Mouse (Mus musculus): ENCODE measurements around the gene Def6. TPM values are rescaled to one million over a fixed set of nuclear protein-coding genes. Genes with fewer than 3 reads are reported as not detected.

Def6 gene
- total and polyA plus RNA-seq, 3 experiments, result 2.9 to 4.5 (median 3.4) TPM

- TF ChIP-seq POLR2A (IDR thresholded peaks at IDR 0.05; ENCODE audit: insufficient read depth, low read depth, low read length) (no peak), EP300 (IDR thresholded peaks at IDR 0.05; ENCODE audit: insufficient read depth, low read depth, low read length) (no peak), CTCF (IDR thresholded peaks at IDR 0.05) (no peak)
- no peaks in the 10 kb centered on the region for H3K27me3 ChIP-seq (ENCODE audit: control insufficient read depth, insufficient read depth, low read length)
- H3K4me1 ChIP-seq (ENCODE audit: control insufficient read depth, insufficient read depth, low read length), result peaks cover 2% of the 10 kb centered on the region; the same call in 1 of the 2 replicates
- no peak for DNase-seq
- H3K27ac ChIP-seq, result no peak overlapping the region
- intact Hi-C loops (cut with DNase I), result loop anchor here (10.0 kb wide), 1 partner anchor 315 kb away; no protein-coding TSS in a partner anchor
- no peak overlapping the region for H3K9ac ChIP-seq (ENCODE audit: low read depth, low read length)
- H3K79me2 ChIP-seq (replicated peaks; ENCODE audit: control insufficient read depth, insufficient read depth, low read length), result no peaks in the 10 kb centered on the region
- H3K4me3 ChIP-seq, result no peak overlapping the region
- WGBS, result 56% methylated on average over 4 of the region's 4 CpGs
- no peaks in the 10 kb centered on the region for H3K36me3 ChIP-seq (ENCODE audit: control insufficient read depth, insufficient read depth, low read length)
Measured at GRCm38 (mm10) chr17:28209457-28210110, 2.0 kb downstream of the Def6 start.

GRCm38 (mm10) chr17:28211921-28212341 lies 4.4 kb downstream of the Def6 start:
- intact Hi-C loops (cut with DNase I), result no loop called here
- TF ChIP-seq CTCF (IDR thresholded peaks at IDR 0.05) (no peak), EP300 (IDR thresholded peaks at IDR 0.05; ENCODE audit: insufficient read depth, low read depth, low read length) (no peak), POLR2A (IDR thresholded peaks at IDR 0.05; ENCODE audit: insufficient read depth, low read depth, low read length) (no peak)
- no peaks in the 10 kb centered on the region for H3K27me3 ChIP-seq (ENCODE audit: control insufficient read depth, insufficient read depth, low read length)
- DNase-seq, result peak in 1 of 2 experiments; percentile 36
- H3K79me2 ChIP-seq (replicated peaks; ENCODE audit: control insufficient read depth, insufficient read depth, low read length), result no peaks in the 10 kb centered on the region
- no peaks in the 10 kb centered on the region for H3K36me3 ChIP-seq (ENCODE audit: control insufficient read depth, insufficient read depth, low read length)
- no peak overlapping the region for H3K4me3 ChIP-seq
- H3K4me1 ChIP-seq (ENCODE audit: control insufficient read depth, insufficient read depth, low read length), result peaks cover 2% of the 10 kb centered on the region; the same call in 1 of the 2 replicates
- 52% methylated on average over 6 of the region's 6 CpGs for WGBS
- no peak overlapping the region for H3K9ac ChIP-seq (ENCODE audit: low read depth, low read length)
- no peak overlapping the region for H3K27ac ChIP-seq

GRCm38 (mm10) chr17:28212391-28212790 lies 4.8 kb downstream of the Def6 start:
- H3K27me3 ChIP-seq (ENCODE audit: control insufficient read depth, insufficient read depth, low read length), result no peaks in the 10 kb centered on the region
- H3K36me3 ChIP-seq (ENCODE audit: control insufficient read depth, insufficient read depth, low read length), result no peaks in the 10 kb centered on the region
- peaks cover under 1% of the 10 kb centered on the region; the same call in 1 of the 2 replicates for H3K4me1 ChIP-seq (ENCODE audit: control insufficient read depth, insufficient read depth, low read length)
- 76% methylated on average over 9 of the region's 9 CpGs for WGBS
- H3K4me3 ChIP-seq, result no peak overlapping the region
- intact Hi-C loops (cut with DNase I), result no loop called here
- no peak overlapping the region for H3K9ac ChIP-seq (ENCODE audit: low read depth, low read length)
- TF ChIP-seq POLR2A (IDR thresholded peaks at IDR 0.05; ENCODE audit: insufficient read depth, low read depth, low read length) (no peak), EP300 (IDR thresholded peaks at IDR 0.05; ENCODE audit: insufficient read depth, low read depth, low read length) (no peak), CTCF (IDR thresholded peaks at IDR 0.05) (no peak)
- no peaks in the 10 kb centered on the region for H3K79me2 ChIP-seq (replicated peaks; ENCODE audit: control insufficient read depth, insufficient read depth, low read length)
- no peak overlapping the region for H3K27ac ChIP-seq
- DNase-seq, result no peak

- H3K27ac ChIP-seq, result no peak overlapping the region
- no peak overlapping the region for H3K4me3 ChIP-seq
- H3K9ac ChIP-seq (ENCODE audit: low read depth, low read length), result no peak overlapping the region
- no peaks in the 10 kb centered on the region for H3K36me3 ChIP-seq (ENCODE audit: control insufficient read depth, insufficient read depth, low read length)
- WGBS, result 30% methylated on average over 4 of the region's 4 CpGs
- H3K4me1 ChIP-seq (ENCODE audit: control insufficient read depth, insufficient read depth, low read length), result no peaks in the 10 kb centered on the region
- intact Hi-C loops (cut with DNase I), result no loop called here
- H3K79me2 ChIP-seq (replicated peaks; ENCODE audit: control insufficient read depth, insufficient read depth, low read length), result no peaks in the 10 kb centered on the region
- H3K27me3 ChIP-seq (ENCODE audit: control insufficient read depth, insufficient read depth, low read length), result no peaks in the 10 kb centered on the region
- TF ChIP-seq EP300 (IDR thresholded peaks at IDR 0.05; ENCODE audit: insufficient read depth, low read depth, low read length), result no peak
- no peak for TF ChIP-seq POLR2A (IDR thresholded peaks at IDR 0.05; ENCODE audit: insufficient read depth, low read depth, low read length)
- peak; percentile 38 for TF ChIP-seq CTCF (IDR thresholded peaks at IDR 0.05)
- DNase-seq, result no peak
Measured at GRCm38 (mm10) chr17:28213236-28213635, 5.7 kb downstream of the Def6 start.

GRCm38 (mm10) chr17:28216791-28217190 lies 9.2 kb downstream of the Def6 start:
- intact Hi-C loops (cut with DNase I), result no loop called here
- H3K36me3 ChIP-seq (ENCODE audit: control insufficient read depth, insufficient read depth, low read length), result no peaks in the 10 kb centered on the region
- no peak for DNase-seq
- no peaks in the 10 kb centered on the region for H3K4me1 ChIP-seq (ENCODE audit: control insufficient read depth, insufficient read depth, low read length)
- H3K4me3 ChIP-seq, result no peak overlapping the region
- H3K9ac ChIP-seq (ENCODE audit: low read depth, low read length), result no peak overlapping the region
- WGBS, result 86% methylated on average over 9 of the region's 9 CpGs
- TF ChIP-seq CTCF (IDR thresholded peaks at IDR 0.05) (no peak), POLR2A (IDR thresholded peaks at IDR 0.05; ENCODE audit: insufficient read depth, low read depth, low read length) (no peak), EP300 (IDR thresholded peaks at IDR 0.05; ENCODE audit: insufficient read depth, low read depth, low read length) (no peak)
- no peak overlapping the region for H3K27ac ChIP-seq
- no peaks in the 10 kb centered on the region for H3K79me2 ChIP-seq (replicated peaks; ENCODE audit: control insufficient read depth, insufficient read depth, low read length)
- H3K27me3 ChIP-seq (ENCODE audit: control insufficient read depth, insufficient read depth, low read length), result no peaks in the 10 kb centered on the region
